Mouse (Mus musculus) testis, adult 2 months (tissue): ENCODE results near the gene Alkbh8.

Source experiments
- CTCF ChIP-seq: fragments of 200-500 bp; IDR thresholded peaks from 2 replicates; pipeline ENCODE4 v1.5.1; 2012; ENCODE audit warnings: low read depth, mild to moderate bottlenecking, inconsistent platforms, low read length, moderate library complexity; ENCODE audit not compliant: control insufficient read depth, insufficient read depth, insufficient replicate concordance
- POLR2A ChIP-seq: fragments of 200-500 bp; IDR thresholded peaks from 2 replicates; pipeline ENCODE4 v1.6.1; 2012; ENCODE audit warnings: low read depth, mild to moderate bottlenecking, inconsistent platforms, low read length, moderate library complexity; ENCODE audit not compliant: control insufficient read depth

- TF ChIP-seq POLR2A (no peak), CTCF (no peak)
These were observed 25.6 kb upstream of the Alkbh8 start for GRCm38 (mm10) chr9:3309292-3309836.
